Mouse (Mus musculus): ENCODE data around the gene Cklf. TPM values are rescaled to one million over a fixed set of nuclear protein-coding genes. Genes with fewer than 3 reads are reported as not detected.
"Not testable (repeated sequence)": the region's sequence is repeated elsewhere in the genome, so short reads cannot be mapped to it uniquely, and the experiment has no call there.

Cklf gene
- polyA plus RNA-seq, 1 experiment from 2014 or later: 38.7 TPM

- not testable (repeated sequence) for ATAC-seq (ENCODE audit: insufficient read depth, low FRiP score)
- 20% methylated on average over 3 of the region's 3 CpGs for WGBS
Observed at GRCm38 (mm10) chr8:104301577-104301976, 50.9 kb downstream of the Cklf start.

GRCm38 (mm10) chr8:104302536-104302935 is 51.9 kb downstream of the Cklf start:
- not testable (repeated sequence) for H3K9me3 ChIP-seq (replicated peaks; ENCODE audit: control insufficient read depth, low read length); H3K27me3 ChIP-seq (ENCODE audit: control insufficient read depth, insufficient read depth, low read length); ATAC-seq (ENCODE audit: insufficient read depth, low FRiP score); H3K4me2 ChIP-seq (ENCODE audit: low read depth, low read length); H3K4me3 ChIP-seq (replicated peaks; ENCODE audit: low read length); H3K9ac ChIP-seq (ENCODE audit: low read length); H3K4me1 ChIP-seq (ENCODE audit: control insufficient read depth, insufficient read depth, low read length); H3K36me3 ChIP-seq (ENCODE audit: control insufficient read depth, insufficient read depth, low read length); H3K27ac ChIP-seq (ENCODE audit: low read length)
- WGBS: 94% methylated on average over 4 of the region's 4 CpGs

More at GRCm38 (mm10) chr8:104301577-104301976, 50.9 kb downstream of the Cklf start:
- H3K9me3 ChIP-seq (replicated peaks; ENCODE audit: control insufficient read depth, low read length); H3K4me2 ChIP-seq (ENCODE audit: low read depth, low read length); H3K9ac ChIP-seq (ENCODE audit: low read length); H3K4me1 ChIP-seq (ENCODE audit: control insufficient read depth, insufficient read depth, low read length); H3K36me3 ChIP-seq (ENCODE audit: control insufficient read depth, insufficient read depth, low read length); H3K27ac ChIP-seq (ENCODE audit: low read length); H3K4me3 ChIP-seq (replicated peaks; ENCODE audit: low read length); H3K27me3 ChIP-seq (ENCODE audit: control insufficient read depth, insufficient read depth, low read length): not testable (repeated sequence)

GRCm38 (mm10) chr8:104304962-104305361 is 54.3 kb downstream of the Cklf start:
- no peak for ATAC-seq (ENCODE audit: insufficient read depth, low FRiP score)
- no peaks in the 10 kb centered on the region for H3K27me3 ChIP-seq (ENCODE audit: control insufficient read depth, insufficient read depth, low read length)
- no peaks in the 10 kb centered on the region for H3K9me3 ChIP-seq (replicated peaks; ENCODE audit: control insufficient read depth, low read length)
- no peak overlapping the region for H3K9ac ChIP-seq (ENCODE audit: low read length)
- no peaks in the 10 kb centered on the region for H3K36me3 ChIP-seq (ENCODE audit: control insufficient read depth, insufficient read depth, low read length)
- no peaks in the 10 kb centered on the region for H3K4me1 ChIP-seq (ENCODE audit: control insufficient read depth, insufficient read depth, low read length)
- WGBS: 87% methylated on average over 11 of the region's 11 CpGs
- H3K27ac ChIP-seq (ENCODE audit: low read length): no peak overlapping the region
- H3K4me3 ChIP-seq (replicated peaks; ENCODE audit: low read length): no peak overlapping the region
- no peak overlapping the region for H3K4me2 ChIP-seq (ENCODE audit: low read depth, low read length)

- not testable (repeated sequence) for ATAC-seq (ENCODE audit: insufficient read depth, low FRiP score); H3K36me3 ChIP-seq (ENCODE audit: control insufficient read depth, insufficient read depth, low read length)
- WGBS: 47% methylated on average over 6 of the region's 6 CpGs
Observed at GRCm38 (mm10) chr8:104308341-104308740, 57.7 kb downstream of the Cklf start.

GRCm38 (mm10) chr8:104309441-104310155 is 58.9 kb downstream of the Cklf start, which contains the start of the genes Gm45711 and Cmtm1:
Gene Gm45711 (minus strand): TSS chr8:104310081.
Gene Cmtm1 (minus strand): TSS chr8:104310145.
- 84% methylated on average over 34 of the region's 36 CpGs for WGBS
- H3K9me3 ChIP-seq (replicated peaks; ENCODE audit: control insufficient read depth, low read length); ATAC-seq (ENCODE audit: insufficient read depth, low FRiP score): not testable (repeated sequence)

More at GRCm38 (mm10) chr8:104308341-104308740, 57.7 kb downstream of the Cklf start:
- not testable (repeated sequence) for H3K9me3 ChIP-seq (replicated peaks; ENCODE audit: control insufficient read depth, low read length); H3K27ac ChIP-seq (ENCODE audit: low read length); H3K4me3 ChIP-seq (replicated peaks; ENCODE audit: low read length); H3K9ac ChIP-seq (ENCODE audit: low read length); H3K4me2 ChIP-seq (ENCODE audit: low read depth, low read length); H3K27me3 ChIP-seq (ENCODE audit: control insufficient read depth, insufficient read depth, low read length); H3K4me1 ChIP-seq (ENCODE audit: control insufficient read depth, insufficient read depth, low read length)

GRCm38 (mm10) chr8:104312023-104312422 is 61.4 kb downstream of the Cklf start:
- not testable (repeated sequence) for H3K4me1 ChIP-seq (ENCODE audit: control insufficient read depth, insufficient read depth, low read length); H3K9me3 ChIP-seq (replicated peaks; ENCODE audit: control insufficient read depth, low read length); H3K9ac ChIP-seq (ENCODE audit: low read length); H3K27ac ChIP-seq (ENCODE audit: low read length); H3K4me2 ChIP-seq (ENCODE audit: low read depth, low read length); ATAC-seq (ENCODE audit: insufficient read depth, low FRiP score); H3K27me3 ChIP-seq (ENCODE audit: control insufficient read depth, insufficient read depth, low read length); H3K4me3 ChIP-seq (replicated peaks; ENCODE audit: low read length); H3K36me3 ChIP-seq (ENCODE audit: control insufficient read depth, insufficient read depth, low read length)
- 88% methylated on average over 3 of the region's 3 CpGs for WGBS

More at GRCm38 (mm10) chr8:104309441-104310155, 58.9 kb downstream of the Cklf start, which contains the start of the genes Gm45711 and Cmtm1:
- H3K36me3 ChIP-seq (ENCODE audit: control insufficient read depth, insufficient read depth, low read length); H3K4me3 ChIP-seq (replicated peaks; ENCODE audit: low read length); H3K27ac ChIP-seq (ENCODE audit: low read length); H3K4me1 ChIP-seq (ENCODE audit: control insufficient read depth, insufficient read depth, low read length); H3K4me2 ChIP-seq (ENCODE audit: low read depth, low read length); H3K9ac ChIP-seq (ENCODE audit: low read length); H3K27me3 ChIP-seq (ENCODE audit: control insufficient read depth, insufficient read depth, low read length): not testable (repeated sequence)

GRCm38 (mm10) chr8:104313311-104313710 is 62.6 kb downstream of the Cklf start:
- Histone ChIP-seq H3K27me3 (ENCODE audit: control insufficient read depth, insufficient read depth, low read length) (no peaks in the 10 kb centered on the region), H3K9ac (ENCODE audit: low read length) (no peak overlapping the region), H3K4me2 (ENCODE audit: low read depth, low read length) (no peak overlapping the region), H3K9me3 (replicated peaks; ENCODE audit: control insufficient read depth, low read length) (no peaks in the 10 kb centered on the region), H3K36me3 (ENCODE audit: control insufficient read depth, insufficient read depth, low read length) (no peaks in the 10 kb centered on the region), H3K4me3 (replicated peaks; ENCODE audit: low read length) (no peak overlapping the region), H3K27ac (ENCODE audit: low read length) (no peak overlapping the region), H3K4me1 (ENCODE audit: control insufficient read depth, insufficient read depth, low read length) (no peaks in the 10 kb centered on the region)
- WGBS: 51% methylated on average over 4 of the region's 4 CpGs
- ATAC-seq (ENCODE audit: insufficient read depth, low FRiP score): no peak

Other genes with a start within 250 kb of the Cklf start
- 25.1 TPM in 2 replicates for gene Cdh5, start 149.2 kb upstream of the Cklf start, polyA plus RNA-seq (2015; fragmentation: Nextera tagmentation; extraction: Ambion mirVana)
- 1.1 and 1.2 TPM in 2 replicates for gene Bean1, start 80.4 kb upstream of the Cklf start, polyA plus RNA-seq (2015; fragmentation: Nextera tagmentation; extraction: Ambion mirVana)
- 15.1 and 16.5 TPM in 2 replicates for gene Tk2, start 2.3 kb upstream of the Cklf start, polyA plus RNA-seq (2015; fragmentation: Nextera tagmentation; extraction: Ambion mirVana)
- not detected in 2 replicates for gene Cmtm2a, start 42.3 kb downstream of the Cklf start, polyA plus RNA-seq (2015; fragmentation: Nextera tagmentation; extraction: Ambion mirVana)
- not detected in 2 replicates for gene Gm45711, start 59.2 kb downstream of the Cklf start, polyA plus RNA-seq (2015; fragmentation: Nextera tagmentation; extraction: Ambion mirVana)
- not detected in 2 replicates for gene Cmtm1, start 59.3 kb downstream of the Cklf start, polyA plus RNA-seq (2015; fragmentation: Nextera tagmentation; extraction: Ambion mirVana)
- gene Gm11020, start 70.7 kb downstream of the Cklf start, polyA plus RNA-seq (2015; fragmentation: Nextera tagmentation; extraction: Ambion mirVana): not detected in 2 replicates
- not detected in 2 replicates for gene Cmtm2b, start 71.4 kb downstream of the Cklf start, polyA plus RNA-seq (2015; fragmentation: Nextera tagmentation; extraction: Ambion mirVana)
- gene Cmtm3, start 88.5 kb downstream of the Cklf start, polyA plus RNA-seq (2015; fragmentation: Nextera tagmentation; extraction: Ambion mirVana): 120 and 129 TPM in 2 replicates
- gene Cmtm4, start 144.9 kb downstream of the Cklf start, polyA plus RNA-seq (2015; fragmentation: Nextera tagmentation; extraction: Ambion mirVana): 4.3 and 4.7 TPM in 2 replicates
- gene Dync1li2, start 192.2 kb downstream of the Cklf start, polyA plus RNA-seq (2015; fragmentation: Nextera tagmentation; extraction: Ambion mirVana): 63.5 and 67.6 TPM in 2 replicates

Measured in stomach, embryonic 16.5 days (tissue).